Mouse (Mus musculus) urinary bladder, postnatal 10 days (tissue): Measurements from ENCODE around the gene Tkt.
"Not testable (repeated sequence)": the region's sequence is repeated elsewhere in the genome, so short reads cannot be mapped to it uniquely, and the experiment has no call there.

Experiments
- DNase-seq: peaks from one replicate; pipeline ENCODE4 v3.0.0; 2022; ENCODE audit warnings: low spot score

Gene Tkt

DNA sequence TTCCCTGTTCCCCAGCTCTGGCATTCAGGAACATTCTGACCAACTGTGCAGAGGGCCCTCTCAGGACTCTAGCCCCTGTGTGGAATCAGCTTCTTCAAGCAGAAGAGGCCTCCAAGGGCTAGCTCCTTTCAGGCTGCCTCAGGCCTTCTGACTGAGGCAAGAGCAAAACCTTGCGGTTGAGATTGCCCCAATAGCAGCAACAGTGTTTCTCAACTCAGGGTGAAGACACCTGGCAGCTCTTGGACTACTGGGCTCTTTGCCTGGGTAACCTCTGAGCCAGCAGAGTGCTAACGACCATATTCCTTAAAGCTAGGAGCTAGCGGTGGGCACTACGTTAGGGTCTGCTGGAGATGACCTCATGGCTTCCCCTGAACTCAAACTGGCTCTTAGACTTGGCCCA, 5.0 kb downstream of the Tkt start:
- no peak for DNase-seq

DNA sequence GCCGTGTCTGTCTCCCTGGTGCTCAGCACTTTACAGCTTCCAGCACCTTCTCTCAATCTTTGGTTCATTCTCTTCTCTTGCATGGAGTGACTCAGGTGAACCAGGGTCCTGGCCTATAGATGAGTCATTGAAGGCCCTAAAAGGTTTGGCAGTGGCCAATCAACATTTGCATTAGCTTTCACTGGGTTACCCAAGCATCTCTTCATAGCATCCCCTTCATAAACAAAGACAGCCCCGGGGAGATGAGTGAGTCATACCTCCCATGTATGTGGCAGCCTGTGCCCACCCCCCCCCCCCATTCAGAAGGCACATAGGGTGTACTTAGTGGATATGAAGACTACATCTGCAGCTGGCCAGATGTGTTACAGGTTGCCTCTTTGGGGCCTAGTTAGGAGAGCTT, 8.5 kb downstream of the Tkt start:
- DNase-seq, result no peak

DNA sequence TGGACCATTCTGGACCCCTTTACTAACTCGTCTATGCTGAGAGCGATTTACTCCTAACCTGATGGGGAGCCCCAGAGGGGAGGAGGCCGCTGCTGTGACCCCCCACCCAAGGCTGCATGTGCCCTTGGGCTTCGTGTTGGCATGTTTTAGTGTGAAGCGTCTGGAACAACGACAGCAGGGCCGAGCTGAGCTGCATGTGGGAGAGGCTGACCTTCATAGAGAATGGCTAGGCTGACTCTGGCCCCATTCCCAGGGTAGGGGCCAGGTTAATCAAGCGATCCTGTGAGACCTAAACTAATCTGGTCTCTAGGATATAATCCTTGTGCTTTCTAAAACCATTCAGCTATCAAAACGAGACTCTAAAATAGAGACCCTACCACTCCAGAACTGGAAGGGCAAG, 9.6 kb downstream of the Tkt start:
- DNase-seq, result no peak

DNA sequence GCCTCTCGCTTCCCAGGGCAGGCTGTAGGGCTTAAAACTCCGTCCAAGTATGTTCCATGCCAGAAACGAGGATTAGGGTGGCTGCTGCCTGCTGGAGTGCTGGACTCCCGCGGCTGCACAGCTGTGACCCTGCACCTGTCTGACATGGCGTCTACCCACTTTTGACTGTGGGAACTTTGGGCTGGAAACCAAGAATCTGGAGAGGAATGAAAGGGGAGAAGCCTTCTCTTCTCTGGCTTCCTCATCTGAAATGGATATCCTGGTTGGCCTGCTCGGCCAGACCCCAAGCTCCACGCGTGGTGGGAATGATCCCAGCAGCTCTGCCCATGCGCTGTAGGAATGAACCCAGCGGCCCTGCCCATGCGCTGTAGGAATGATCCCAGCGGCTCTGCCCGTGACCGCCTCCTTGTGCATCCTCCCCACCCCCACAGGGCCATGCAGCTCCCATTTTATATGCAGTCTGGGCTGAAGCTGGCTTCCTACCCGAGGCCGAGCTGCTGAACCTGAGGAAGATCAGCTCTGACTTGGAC, 11.2 kb downstream of the Tkt start:
- no peak for DNase-seq

DNA sequence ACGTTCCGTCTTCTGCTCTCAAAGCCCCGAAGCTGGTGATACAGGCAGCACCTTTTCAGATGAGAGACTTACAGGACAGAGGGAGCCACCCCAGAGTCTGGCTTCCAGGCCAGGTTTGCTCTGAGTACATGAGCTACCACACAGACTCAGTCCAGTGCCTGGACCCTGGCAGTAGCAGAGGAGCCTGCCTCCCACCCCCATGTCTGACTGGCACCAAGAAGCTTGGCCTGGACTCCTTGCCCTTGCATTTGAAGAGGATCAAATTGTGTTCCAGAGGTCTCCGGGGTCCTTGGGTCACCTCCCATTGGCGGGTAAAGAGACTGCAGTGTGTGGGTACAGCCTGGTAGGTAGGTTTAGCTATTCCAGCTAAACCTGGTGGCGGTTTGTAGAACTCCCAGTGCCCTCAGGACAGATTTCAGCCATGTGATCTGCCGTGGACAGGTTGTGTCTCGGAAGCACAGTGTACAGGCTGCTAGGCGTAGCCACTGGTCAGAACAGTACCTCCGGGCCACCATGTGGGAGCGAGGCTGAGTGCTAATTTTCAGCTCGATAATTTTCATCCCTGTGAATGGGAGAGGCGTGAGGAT, 12.7 kb downstream of the Tkt start:
- no peak for DNase-seq

DNA sequence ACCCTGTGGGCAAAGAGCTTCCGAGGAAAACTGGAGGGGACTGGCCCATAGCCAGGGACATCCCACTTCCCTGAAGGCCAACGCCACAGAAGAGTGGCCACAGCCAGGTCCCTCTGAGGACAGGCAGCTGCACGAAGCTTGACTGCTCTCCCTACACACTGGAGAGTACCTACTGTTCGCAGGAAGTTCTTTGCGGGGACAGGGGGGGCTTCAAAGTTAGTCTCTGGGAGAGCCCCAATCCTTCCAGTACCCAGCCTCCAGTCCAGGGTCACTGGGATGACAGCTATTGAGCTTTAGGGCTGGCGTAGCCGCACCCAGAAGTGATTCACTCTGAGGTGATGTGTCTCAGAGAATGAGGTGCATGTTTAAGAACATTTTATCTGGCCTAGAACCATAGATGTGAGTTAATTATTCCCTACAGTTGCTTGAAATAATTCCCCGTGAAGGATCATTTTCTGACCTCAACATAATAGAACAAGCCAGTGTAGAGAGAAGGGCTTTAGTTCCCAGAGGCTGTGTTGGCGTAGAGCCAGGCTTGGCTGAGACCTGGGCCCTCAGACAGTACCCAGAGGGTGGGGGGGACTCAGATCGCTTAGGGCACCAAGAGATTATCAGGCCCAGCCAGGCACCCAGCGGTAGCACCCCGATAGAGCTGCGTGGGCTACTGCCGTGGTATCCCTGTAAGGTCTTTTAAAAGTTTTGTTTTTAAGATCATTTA, 13.5 kb downstream of the Tkt start:
- DNase-seq, result no peak

- DNase-seq, result no peak
Measured at GRCm38 (mm10) chr14:30562343-30562742, 14.2 kb downstream of the Tkt start.

DNA sequence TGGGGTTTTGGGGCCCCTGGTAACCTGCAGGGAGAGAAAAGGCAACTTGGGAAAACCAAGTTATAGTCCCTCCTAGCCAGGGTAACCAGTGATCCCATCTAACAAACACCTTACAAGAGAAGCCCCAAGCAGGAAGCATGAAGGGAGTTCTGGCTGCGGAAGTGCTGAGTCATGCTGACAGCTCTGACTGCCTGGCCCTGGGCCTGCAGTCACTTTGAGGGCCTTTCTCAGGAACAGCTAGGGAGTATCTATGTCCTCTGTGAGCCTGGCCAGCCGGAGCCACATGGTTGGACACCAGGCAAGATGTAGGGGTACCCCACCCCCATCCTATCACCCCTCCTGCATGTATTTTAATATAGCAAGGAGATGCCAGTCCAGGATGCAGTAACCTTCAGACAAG, 16.3 kb downstream of the Tkt start:
- DNase-seq, result no peak

DNA sequence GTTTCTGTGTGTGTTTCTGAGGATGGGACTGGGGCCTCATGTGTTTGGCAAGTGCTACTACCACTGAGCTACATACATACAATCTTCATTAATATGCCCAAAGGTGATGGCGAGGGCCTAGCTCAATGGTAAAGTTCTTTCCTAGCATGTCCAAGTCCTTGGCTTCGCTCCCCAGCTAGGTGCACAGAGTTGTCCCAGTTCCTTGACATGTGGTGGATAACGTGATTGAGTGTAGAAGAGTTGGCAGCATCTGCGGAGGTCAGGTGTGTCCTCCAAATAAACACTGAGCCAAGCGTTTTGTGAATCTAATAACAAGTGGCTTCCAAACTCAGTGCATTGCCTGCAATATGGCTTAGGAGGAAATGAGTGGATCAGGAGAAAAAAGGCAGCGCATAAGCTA, 18.2 kb downstream of the Tkt start:
- no peak for DNase-seq

DNA sequence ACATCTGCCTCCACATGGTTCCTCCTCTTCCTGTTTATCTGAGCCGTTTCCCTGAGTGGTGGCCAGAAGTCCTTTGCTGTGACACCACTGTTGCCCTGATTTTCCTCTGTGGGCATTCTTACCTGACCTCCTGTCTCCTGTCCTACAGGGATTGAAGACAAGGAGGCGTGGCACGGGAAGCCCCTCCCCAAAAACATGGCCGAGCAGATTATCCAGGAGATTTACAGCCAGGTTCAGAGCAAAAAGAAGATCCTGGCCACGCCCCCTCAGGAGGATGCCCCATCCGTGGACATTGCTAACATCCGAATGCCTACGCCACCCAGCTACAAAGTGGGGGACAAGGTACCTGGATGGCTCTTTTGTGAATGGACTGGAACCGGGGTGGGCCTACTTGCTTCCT, 19.9 kb downstream of the Tkt start:
- DNase-seq, result no peak

DNA sequence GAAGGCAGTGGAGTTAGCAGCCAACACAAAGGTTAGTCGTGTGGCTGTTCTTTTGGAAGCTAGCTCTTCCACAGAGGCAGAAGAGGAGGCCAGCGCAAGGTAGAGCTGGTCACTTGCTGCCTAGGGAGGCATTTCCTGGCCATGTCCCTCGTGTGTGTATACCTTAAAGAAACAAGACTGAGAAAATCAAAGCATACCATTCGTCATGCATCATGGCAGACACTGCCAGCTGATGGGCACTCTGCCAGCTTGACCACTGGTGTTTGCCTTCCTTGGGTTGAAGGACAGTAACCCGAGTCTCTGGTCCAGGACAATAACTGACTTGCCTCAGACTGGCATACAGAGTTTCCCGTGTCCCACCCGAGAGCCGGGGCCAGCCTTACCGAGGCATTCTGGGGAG, 22.1 kb downstream of the Tkt start:
- DNase-seq, result no peak

- no peak for DNase-seq
Measured at GRCm38 (mm10) chr14:30572253-30572652, 24.1 kb downstream of the Tkt start.

GRCm38 (mm10) chr14:30573235-30573634, 25.1 kb downstream of the Tkt start:
- no peak for DNase-seq

DNA sequence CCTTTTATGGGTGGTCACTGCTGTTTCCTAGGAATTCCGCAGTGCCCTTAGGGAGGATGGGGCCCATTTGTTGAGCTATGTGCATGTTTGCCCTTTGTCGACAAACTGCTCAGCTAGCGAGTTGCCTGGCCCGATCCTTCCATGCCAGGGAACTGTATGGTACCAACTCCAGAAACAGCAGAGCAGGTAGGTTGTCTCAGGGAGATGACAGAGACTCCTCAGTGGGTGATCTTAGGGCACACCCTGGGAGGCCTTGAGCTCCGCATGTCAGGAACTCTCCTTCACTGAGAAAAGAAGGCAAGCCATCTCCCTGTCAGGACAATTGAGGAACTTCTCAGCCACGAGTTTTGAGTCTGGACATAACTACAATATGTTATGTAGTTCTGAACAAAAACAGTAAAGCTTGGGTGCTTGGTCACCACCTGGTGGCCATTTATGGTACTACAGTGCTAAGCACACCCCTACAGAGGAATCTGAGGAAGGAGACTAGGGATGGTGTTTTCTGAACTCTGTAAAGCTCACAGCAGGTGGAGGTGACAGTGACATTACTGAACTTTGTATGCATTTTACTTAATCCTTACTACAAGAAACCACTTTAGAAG, 25.9 kb downstream of the Tkt start:
- no peak for DNase-seq

DNA sequence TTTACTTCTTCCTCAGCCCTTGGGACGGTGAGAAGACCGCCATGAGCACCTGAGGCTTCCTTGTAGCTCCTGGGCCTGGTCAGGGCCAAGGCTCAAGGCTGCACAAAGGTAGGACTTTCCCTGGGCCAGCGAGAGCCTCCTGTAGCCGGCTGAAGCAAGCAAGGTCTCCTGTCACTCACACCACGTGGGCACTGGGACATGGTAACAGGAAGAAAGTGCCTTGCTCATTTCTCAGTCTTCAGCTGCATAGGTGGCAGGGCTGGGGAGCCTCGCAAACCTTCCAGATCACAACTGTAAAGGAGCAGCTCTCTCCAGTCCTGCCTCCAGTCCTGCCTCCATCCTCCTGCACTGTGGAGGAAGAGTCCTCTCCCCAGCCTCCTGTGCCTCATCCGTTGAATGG, 27.6 kb downstream of the Tkt start:
- DNase-seq, result no peak

DNA sequence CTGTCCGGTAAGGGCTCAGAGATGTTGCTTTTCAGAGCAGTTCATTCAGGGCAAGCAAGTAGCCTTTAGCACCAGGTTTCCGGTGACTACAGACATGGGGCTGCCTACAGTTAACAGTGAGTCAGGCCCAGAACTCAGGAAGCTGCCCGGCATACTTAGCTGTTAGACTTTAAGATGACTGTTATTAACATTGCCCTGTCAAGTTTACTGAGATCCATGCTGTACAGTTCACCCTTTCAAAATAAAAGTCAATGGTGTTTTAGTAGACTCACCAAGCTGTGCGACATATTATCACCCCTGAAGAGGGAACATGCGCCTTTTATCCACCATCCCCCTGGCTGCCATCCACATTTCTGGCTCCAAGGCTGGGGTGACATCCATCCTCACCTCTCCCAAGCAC, 28.1 kb downstream of the Tkt start:
- DNase-seq, result no peak

DNA sequence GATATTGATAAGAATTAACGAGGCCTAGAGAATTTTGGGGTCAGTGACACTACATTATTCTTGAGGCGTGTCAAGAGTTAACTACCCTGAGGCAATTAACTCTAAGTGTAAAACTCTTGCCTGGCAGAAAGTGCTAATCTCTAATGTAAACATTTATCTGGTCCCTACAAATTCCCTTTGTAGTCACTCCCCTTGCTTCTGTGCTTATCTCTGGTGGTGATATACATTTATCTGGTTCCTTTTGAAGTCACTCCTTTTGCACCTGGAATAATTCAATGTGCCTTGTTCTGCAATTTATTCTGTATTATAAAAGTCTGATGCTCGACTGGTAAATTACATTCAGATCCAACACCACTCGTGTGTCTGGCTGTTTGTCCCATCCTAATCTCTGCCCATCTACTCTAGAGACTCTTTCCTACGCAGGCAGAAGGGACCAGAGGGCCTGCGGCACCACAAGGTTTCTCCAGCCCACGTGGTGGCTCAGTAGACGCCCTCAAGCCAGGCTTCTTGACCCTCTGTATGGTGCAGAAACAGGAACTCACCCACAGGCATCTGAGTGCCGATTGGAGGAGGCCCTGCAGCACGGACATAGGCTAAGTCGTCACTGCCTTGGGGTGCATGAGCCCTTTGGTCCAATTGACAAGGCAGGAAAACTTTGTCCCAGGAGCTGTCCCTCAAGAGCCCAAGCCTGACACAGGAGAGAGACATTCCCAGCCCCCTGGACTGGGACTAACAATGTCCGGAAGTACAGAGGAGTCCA, 29.3 kb downstream of the Tkt start:
- DNase-seq, result not testable (repeated sequence)

- DNase-seq, result no peak
Measured at GRCm38 (mm10) chr14:30579180-30579579, 31.0 kb downstream of the Tkt start.

DNA sequence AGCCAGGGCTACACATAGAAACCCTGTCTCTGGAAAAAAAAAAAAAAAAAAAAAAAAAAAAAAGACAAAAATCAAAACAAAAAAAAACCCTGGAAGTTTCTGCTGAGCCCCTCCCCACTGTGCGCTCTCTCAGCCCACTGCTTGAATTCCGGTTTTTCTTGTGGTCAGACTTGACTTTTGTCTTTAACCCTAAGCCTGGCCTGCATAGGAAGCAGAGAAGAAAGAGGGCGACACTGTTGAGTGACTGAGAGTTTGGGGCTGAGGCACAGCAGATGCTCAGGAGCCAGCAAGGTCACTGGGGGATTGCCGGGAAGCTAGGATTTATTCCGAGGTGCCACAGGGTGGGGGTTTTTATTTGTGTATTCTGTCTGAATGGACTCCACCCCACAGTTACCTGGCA, 31.7 kb downstream of the Tkt start:
- no peak for DNase-seq

- DNase-seq, result no peak
Measured at GRCm38 (mm10) chr14:30581238-30581637, 33.1 kb downstream of the Tkt start.

GRCm38 (mm10) chr14:30584077-30584476, 35.9 kb downstream of the Tkt start:
- DNase-seq, result no peak

- DNase-seq, result no peak
Measured at GRCm38 (mm10) chr14:30584497-30585251, 36.5 kb downstream of the Tkt start.
